Mouse (Mus musculus): ENCODE results near the gene Cabin1.

DNA sequence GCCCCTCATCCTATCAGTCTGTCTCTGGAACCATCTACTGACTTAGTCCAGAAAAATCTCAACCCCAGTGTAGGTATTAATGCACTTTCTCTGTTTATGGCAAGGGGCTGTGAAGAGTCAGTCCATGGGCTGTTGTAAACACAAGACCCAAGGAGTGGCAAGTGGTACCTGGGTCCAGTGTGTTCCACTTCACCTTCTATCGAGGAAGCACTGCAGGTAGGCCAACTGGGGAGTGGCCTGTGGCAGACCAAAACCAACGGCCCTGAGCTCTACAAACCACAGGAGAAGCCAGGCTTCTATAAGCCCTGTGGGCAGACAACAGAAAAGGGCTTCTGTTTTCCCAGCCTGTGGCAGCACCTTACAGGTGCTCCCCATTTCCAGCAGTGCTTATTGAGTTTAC is 86.6 kb downstream of the Cabin1 start:
- TF ChIP-seq RAD21 (IDR thresholded peaks at IDR 0.05; ENCODE audit: low read depth, low read length) (no peak), ZC3H11A (IDR thresholded peaks at IDR 0.05; ENCODE audit: low read depth, low read length) (no peak), CTCF (IDR thresholded peaks at IDR 0.05 in 2 of 3, conservative IDR thresholded peaks at IDR 0.05 in 1 of 3; ENCODE audit: control insufficient read depth in 1 of 3, insufficient read depth in 1 of 3, low read depth in 2 of 3, low read length in 3 of 3, poor library complexity in 1 of 3, severe bottlenecking in 1 of 3) (no peak), MAX (IDR thresholded peaks at IDR 0.05; ENCODE audit: low read length) (no peak), SIN3A (IDR thresholded peaks at IDR 0.05; ENCODE audit: low read length) (no peak), TCF12 (IDR thresholded peaks at IDR 0.05; ENCODE audit: low read depth, low read length) (no peak), EP300 (IDR thresholded peaks at IDR 0.05; ENCODE audit: low read depth in 1 of 2, low read length in 2 of 2) (no peak), POLR2A (IDR thresholded peaks at IDR 0.05; ENCODE audit: control insufficient read depth in 1 of 2, insufficient read depth in 1 of 2, low read depth in 1 of 2, low read length in 2 of 2, poor library complexity in 1 of 2) (no peak), NRF1 (IDR thresholded peaks at IDR 0.05; ENCODE audit: insufficient read depth, low read depth, low read length, poor library complexity, severe bottlenecking) (no peak), ZKSCAN1 (IDR thresholded peaks at IDR 0.05; ENCODE audit: low read depth, low read length) (no peak), ELF1 (IDR thresholded peaks at IDR 0.05; ENCODE audit: low read depth, low read length) (no peak), MYB (IDR thresholded peaks at IDR 0.05; ENCODE audit: low read depth, low read length) (no peak), MAFK (IDR thresholded peaks at IDR 0.05; ENCODE audit: borderline replicate concordance, low read depth, low read length) (no peak), MEF2A (IDR thresholded peaks at IDR 0.05; ENCODE audit: extremely low read depth, insufficient replicate concordance, low read depth, low read length, poor library complexity, severe bottlenecking) (no peak)
